Mouse (Mus musculus): ENCODE results near the gene Ccdc162. TPM values are rescaled to one million over a fixed set of nuclear protein-coding genes. Genes with fewer than 3 reads are reported as not detected.
"Not testable (repeated sequence)": the region's sequence is repeated elsewhere in the genome, so short reads cannot be mapped to it uniquely, and the experiment has no call there.

Gene Ccdc162
- polyA plus RNA-seq, 1 experiment from 2014 or later: 1.4 TPM

- H3K4me2 ChIP-seq (replicated peaks): peak overlapping the region; percentile 83
- peak overlapping the region; percentile 70 for H3K4me3 ChIP-seq
- peak; percentile 70 for ATAC-seq (ENCODE audit: low FRiP score)
- no peaks in the 10 kb centered on the region for H3K9me3 ChIP-seq (replicated peaks)
- H3K36me3 ChIP-seq: no peaks in the 10 kb centered on the region
- no peaks in the 10 kb centered on the region for H3K27me3 ChIP-seq
- H3K27ac ChIP-seq: peak overlapping the region; percentile 94
- H3K9ac ChIP-seq: peak overlapping the region; percentile 88
- under 1% methylated on average over 23 of the region's 23 CpGs for WGBS
- H3K4me1 ChIP-seq: peaks cover 21% of the 10 kb centered on the region
Observed at GRCm38 (mm10) chr10:41518508-41518980, 197.9 kb downstream of the Ccdc162 start.

GRCm38 (mm10) chr10:41514921-41515320, 201.5 kb downstream of the Ccdc162 start:
- Histone ChIP-seq H3K4me2 (replicated peaks) (no peak overlapping the region), H3K4me3 (no peak overlapping the region), H3K27ac (no peak overlapping the region), H3K4me1 (no peaks in the 10 kb centered on the region), H3K9me3 (replicated peaks) (no peaks in the 10 kb centered on the region), H3K9ac (no peak overlapping the region), H3K36me3 (no peaks in the 10 kb centered on the region), H3K27me3 (no peaks in the 10 kb centered on the region)
- no peak for ATAC-seq (ENCODE audit: low FRiP score)

GRCm38 (mm10) chr10:41514301-41514700, 202.1 kb downstream of the Ccdc162 start:
- Histone ChIP-seq H3K4me2 (replicated peaks) (no peak overlapping the region), H3K27ac (no peak overlapping the region), H3K9me3 (replicated peaks) (no peaks in the 10 kb centered on the region), H3K4me1 (no peaks in the 10 kb centered on the region), H3K4me3 (no peak overlapping the region), H3K27me3 (no peaks in the 10 kb centered on the region), H3K9ac (no peak overlapping the region), H3K36me3 (no peaks in the 10 kb centered on the region)
- ATAC-seq (ENCODE audit: low FRiP score): no peak
- WGBS: 78% methylated on average over 4 of the region's 4 CpGs

- no peak for ATAC-seq (ENCODE audit: low FRiP score)
- Histone ChIP-seq H3K4me3 (no peak overlapping the region), H3K27ac (no peak overlapping the region), H3K36me3 (no peaks in the 10 kb centered on the region), H3K27me3 (no peaks in the 10 kb centered on the region), H3K9me3 (replicated peaks) (no peaks in the 10 kb centered on the region), H3K4me1 (0 out of 2 replicates have a peak, but pooled peaks cover 2% of the 10 kb centered on the region), H3K4me2 (replicated peaks) (no peak overlapping the region), H3K9ac (no peak overlapping the region)
- WGBS: 39% methylated on average over 2 of the region's 2 CpGs
Observed at GRCm38 (mm10) chr10:41509160-41509559, 207.3 kb downstream of the Ccdc162 start.

GRCm38 (mm10) chr10:41505446-41505845, 211.0 kb downstream of the Ccdc162 start:
- not testable (repeated sequence) for H3K27me3 ChIP-seq; H3K36me3 ChIP-seq; H3K27ac ChIP-seq; H3K4me1 ChIP-seq; H3K4me2 ChIP-seq (replicated peaks); H3K9ac ChIP-seq; H3K9me3 ChIP-seq (replicated peaks); H3K4me3 ChIP-seq
- WGBS: 4% methylated on average over 3 of the region's 3 CpGs
- ATAC-seq (ENCODE audit: low FRiP score): peak; percentile 78; the same call in 1 of the 2 replicates

GRCm38 (mm10) chr10:41504996-41505395, 211.4 kb downstream of the Ccdc162 start:
- no peak overlapping the region for H3K4me3 ChIP-seq
- no peak overlapping the region for H3K27ac ChIP-seq
- H3K9ac ChIP-seq: no peak overlapping the region
- H3K9me3 ChIP-seq (replicated peaks): no peaks in the 10 kb centered on the region
- no peaks in the 10 kb centered on the region for H3K27me3 ChIP-seq
- no peak; the same call in 1 of the 2 replicates for ATAC-seq (ENCODE audit: low FRiP score)
- no peaks in the 10 kb centered on the region for H3K36me3 ChIP-seq
- 86% methylated on average over 1 of the region's 1 CpGs for WGBS
- H3K4me2 ChIP-seq (replicated peaks): no peak overlapping the region
- H3K4me1 ChIP-seq: 0 out of 2 replicates have a peak, but pooled peaks cover 2% of the 10 kb centered on the region

GRCm38 (mm10) chr10:41500941-41501340, 215.5 kb downstream of the Ccdc162 start:
- Histone ChIP-seq H3K27me3 (no peaks in the 10 kb centered on the region), H3K4me1 (0 out of 2 replicates have a peak, but pooled peaks cover 2% of the 10 kb centered on the region), H3K4me2 (replicated peaks) (no peak overlapping the region), H3K4me3 (no peak overlapping the region), H3K27ac (no peak overlapping the region), H3K36me3 (no peaks in the 10 kb centered on the region), H3K9ac (no peak overlapping the region), H3K9me3 (replicated peaks) (no peaks in the 10 kb centered on the region)
- ATAC-seq (ENCODE audit: low FRiP score): no peak
- 70% methylated on average over 4 of the region's 4 CpGs for WGBS

- ATAC-seq (ENCODE audit: low FRiP score): no peak
- whole genome bisulfite sequencing: 62% methylated on average over 4 of the region's 4 CpGs
Observed at GRCm38 (mm10) chr10:41491111-41491510, 225.3 kb downstream of the Ccdc162 start.

GRCm38 (mm10) chr10:41490518-41490873, 225.9 kb downstream of the Ccdc162 start:
- H3K27ac ChIP-seq: no peak overlapping the region
- under 1% methylated on average over 29 of the region's 29 CpGs for WGBS
- peak overlapping the region; percentile 99 for H3K4me2 ChIP-seq (replicated peaks)
- peaks cover 23% of the 10 kb centered on the region for H3K36me3 ChIP-seq
- ATAC-seq (ENCODE audit: low FRiP score): peak; percentile 71
- peaks cover 23% of the 10 kb centered on the region for H3K4me1 ChIP-seq
- peak overlapping the region; percentile 58 for H3K4me3 ChIP-seq
- no peaks in the 10 kb centered on the region for H3K9me3 ChIP-seq (replicated peaks)
- H3K9ac ChIP-seq: peak overlapping the region; percentile 65
- 0 out of 2 replicates have a peak, but pooled peaks cover 3% of the 10 kb centered on the region for H3K27me3 ChIP-seq

More at GRCm38 (mm10) chr10:41491111-41491510, 225.3 kb downstream of the Ccdc162 start:
- H3K4me2 ChIP-seq (replicated peaks): peak overlapping the region; percentile 99; the same call in 1 of the 2 replicates
- H3K9ac ChIP-seq: no peak overlapping the region
- no peaks in the 10 kb centered on the region for H3K9me3 ChIP-seq (replicated peaks)
- peaks cover 23% of the 10 kb centered on the region for H3K4me1 ChIP-seq
- no peak overlapping the region for H3K27ac ChIP-seq
- H3K36me3 ChIP-seq: peaks cover 17% of the 10 kb centered on the region
- H3K4me3 ChIP-seq: no peak overlapping the region
- H3K27me3 ChIP-seq: 0 out of 2 replicates have a peak, but pooled peaks cover 3% of the 10 kb centered on the region

GRCm38 (mm10) chr10:41489708-41490517, 226.5 kb downstream of the Ccdc162 start, which contains the start of the genes Smpd2 and Ppil6:
TSS of gene Smpd2 (minus strand) at chr10:41490369.
TSS of gene Ppil6 (plus strand) at chr10:41490439.
- H3K4me3 ChIP-seq: peak within 1 kb of the TSS; percentile 58
- peak within 1 kb of the TSS; percentile 65 for H3K9ac ChIP-seq
- ATAC-seq (ENCODE audit: low FRiP score): peak; percentile 94
- WGBS: under 1% methylated on average over 50 of the region's 50 CpGs
- no peaks in the 10 kb centered on the region for H3K9me3 ChIP-seq (replicated peaks)
- H3K4me1 ChIP-seq: peaks cover 23% of the 10 kb centered on the region
- peak within 1 kb of the TSS; percentile 52 for H3K27ac ChIP-seq
- H3K36me3 ChIP-seq: peaks cover 29% of the 10 kb centered on the region
- peak within 1 kb of the TSS; percentile 99 for H3K4me2 ChIP-seq (replicated peaks)
- H3K27me3 ChIP-seq: 0 out of 2 replicates have a peak, but pooled peaks cover 3% of the 10 kb centered on the region

- Histone ChIP-seq H3K4me3 (peak overlapping the region; percentile 58), H3K27ac (no peak overlapping the region), H3K36me3 (peaks cover 35% of the 10 kb centered on the region), H3K4me2 (replicated peaks) (peak overlapping the region; percentile 99), H3K4me1 (peaks cover 23% of the 10 kb centered on the region), H3K9ac (peak overlapping the region; percentile 65), H3K27me3 (0 out of 2 replicates have a peak, but pooled peaks cover 3% of the 10 kb centered on the region), H3K9me3 (replicated peaks) (no peaks in the 10 kb centered on the region)
- 32% methylated on average over 8 of the region's 8 CpGs for WGBS
- no peak for ATAC-seq (ENCODE audit: low FRiP score)
Observed at GRCm38 (mm10) chr10:41489294-41489693, 227.1 kb downstream of the Ccdc162 start.

GRCm38 (mm10) chr10:41488877-41489276, 227.6 kb downstream of the Ccdc162 start:
- Histone ChIP-seq H3K9ac (peak overlapping the region; percentile 65), H3K27ac (no peak overlapping the region), H3K27me3 (0 out of 2 replicates have a peak, but pooled peaks cover 3% of the 10 kb centered on the region), H3K4me3 (peak overlapping the region; percentile 58), H3K36me3 (peaks cover 39% of the 10 kb centered on the region), H3K9me3 (replicated peaks) (no peaks in the 10 kb centered on the region), H3K4me1 (peaks cover 23% of the 10 kb centered on the region), H3K4me2 (replicated peaks) (peak overlapping the region; percentile 99)
- 44% methylated on average over 7 of the region's 7 CpGs for WGBS
- ATAC-seq (ENCODE audit: low FRiP score): no peak
